Mouse (Mus musculus): ENCODE data around the gene Txnrd2. TPM values are rescaled to one million over a fixed set of nuclear protein-coding genes. Genes with fewer than 3 reads are reported as not detected.

Txnrd2 gene
- polyA plus RNA-seq, 1 experiment from 2014 or later: 27.9 TPM

DNA sequence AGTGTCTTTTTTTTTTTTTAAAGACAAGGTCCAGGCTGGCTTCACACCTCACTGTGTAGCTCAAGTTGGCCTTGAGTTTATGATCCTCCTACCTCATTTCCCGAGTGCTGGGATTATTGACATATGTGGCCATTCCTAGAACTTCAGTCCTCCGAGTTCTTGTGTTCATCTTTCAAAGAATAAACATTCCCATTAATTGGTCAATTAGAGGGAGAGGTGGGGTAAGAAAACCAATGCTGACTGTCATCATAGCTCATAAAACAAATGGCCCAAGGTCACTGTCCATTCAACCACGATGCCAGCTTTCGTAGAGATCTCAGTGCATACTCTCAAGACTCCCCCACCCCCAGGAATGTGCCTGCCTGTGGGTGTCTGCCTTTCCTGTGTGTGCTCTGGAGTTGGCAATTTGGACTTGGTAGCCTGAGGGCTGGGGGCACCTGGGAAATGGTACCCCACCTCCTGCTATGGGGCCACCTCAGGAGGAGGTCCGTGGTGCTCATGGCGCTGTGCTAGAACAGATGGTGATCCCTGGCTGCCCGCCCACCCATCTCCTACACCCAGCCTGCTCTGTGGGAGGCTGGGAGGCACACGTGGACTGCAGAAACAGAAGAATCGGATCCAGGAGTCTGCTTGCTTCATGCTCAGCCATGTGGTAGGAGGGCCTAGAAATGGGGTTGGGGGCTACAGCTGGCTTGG is 25.4 kb downstream of the Txnrd2 start:
- Histone ChIP-seq H3K27ac (replicated peaks) (0 out of 2 replicates have a peak overlapping the region, but pooled peaks have one; percentile 65), H3K27me3 (replicated peaks; ENCODE audit: low read depth, poor library complexity, severe bottlenecking) (peaks cover 21% of the 10 kb centered on the region), H3K4me1 (peaks cover 52% of the 10 kb centered on the region), H3K4me3 (no peak overlapping the region), H3K36me3 (replicated peaks) (peaks cover 27% of the 10 kb centered on the region), H3K9me3 (no peaks in the 10 kb centered on the region)
- DNase-seq (ENCODE audit: low spot score): no peak
- WGBS: 63% methylated on average over 9 of the region's 9 CpGs

DNA sequence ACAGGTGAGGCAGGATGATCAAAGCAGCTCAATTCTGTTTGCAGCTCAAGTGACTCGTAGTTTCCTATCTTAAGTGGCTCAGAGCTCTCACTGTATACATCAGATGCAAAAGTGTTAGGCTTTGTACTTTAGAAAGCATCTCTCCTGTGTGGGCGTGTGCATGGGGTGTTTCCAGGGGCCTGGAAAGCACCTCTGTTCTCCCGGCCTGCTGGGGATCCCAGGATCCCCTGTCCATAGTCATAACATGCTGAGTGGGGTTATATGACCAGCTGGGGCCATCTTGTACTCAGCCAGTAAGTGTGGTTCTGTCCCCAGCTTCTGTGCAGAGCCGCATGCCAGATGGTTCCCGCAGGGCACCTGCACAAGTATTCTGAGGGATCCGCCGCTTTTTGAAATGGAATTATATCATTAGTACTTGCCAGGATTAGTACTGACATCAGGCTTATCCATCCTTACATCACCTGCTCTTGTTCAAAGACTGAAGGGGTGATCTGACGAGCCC is 26.2 kb downstream of the Txnrd2 start:
- Histone ChIP-seq H3K4me1 (peaks cover 50% of the 10 kb centered on the region), H3K36me3 (replicated peaks) (peaks cover 33% of the 10 kb centered on the region), H3K27ac (replicated peaks) (peak overlapping the region; percentile 65; the same call in 1 of the 2 replicates)

DNA sequence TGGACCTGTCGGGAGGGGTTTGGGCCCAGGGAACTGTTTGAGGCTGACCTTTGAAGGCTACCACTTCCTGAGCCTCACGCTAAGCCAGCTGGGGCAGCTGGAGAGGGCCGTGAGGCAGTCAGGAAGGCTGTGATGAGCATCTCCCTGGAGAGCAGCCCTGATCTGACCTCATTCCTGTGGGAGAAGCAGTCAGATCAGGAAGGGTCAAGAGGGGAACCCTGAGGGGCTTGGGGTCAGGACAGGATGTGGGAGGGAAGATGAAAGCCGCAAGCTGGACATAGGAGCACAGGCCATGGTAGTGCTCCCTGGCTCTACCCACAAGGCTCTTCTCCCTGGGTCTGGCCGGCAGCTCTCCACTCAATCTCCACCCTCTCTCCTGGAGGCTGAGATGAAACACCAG is 27.7 kb downstream of the Txnrd2 start:
- Histone ChIP-seq H3K27ac (replicated peaks) (peak overlapping the region; percentile 57; the same call in 1 of the 2 replicates), H3K9me3 (no peaks in the 10 kb centered on the region), H3K4me1 (peaks cover 51% of the 10 kb centered on the region), H3K27me3 (replicated peaks; ENCODE audit: low read depth, poor library complexity, severe bottlenecking) (peaks cover 39% of the 10 kb centered on the region), H3K36me3 (replicated peaks) (peaks cover 37% of the 10 kb centered on the region), H3K4me3 (no peak overlapping the region)
- peak; percentile 41 for DNase-seq (ENCODE audit: low spot score)
- WGBS: 22% methylated on average over 5 of the region's 5 CpGs

More for the DNA sequence above, 26.2 kb downstream of the Txnrd2 start:
- peaks cover 29% of the 10 kb centered on the region for H3K27me3 ChIP-seq (replicated peaks; ENCODE audit: low read depth, poor library complexity, severe bottlenecking)
- DNase-seq (ENCODE audit: low spot score): no peak
- H3K9me3 ChIP-seq: no peaks in the 10 kb centered on the region
- H3K4me3 ChIP-seq: no peak overlapping the region
- WGBS: 82% methylated on average over 8 of the region's 8 CpGs

DNA sequence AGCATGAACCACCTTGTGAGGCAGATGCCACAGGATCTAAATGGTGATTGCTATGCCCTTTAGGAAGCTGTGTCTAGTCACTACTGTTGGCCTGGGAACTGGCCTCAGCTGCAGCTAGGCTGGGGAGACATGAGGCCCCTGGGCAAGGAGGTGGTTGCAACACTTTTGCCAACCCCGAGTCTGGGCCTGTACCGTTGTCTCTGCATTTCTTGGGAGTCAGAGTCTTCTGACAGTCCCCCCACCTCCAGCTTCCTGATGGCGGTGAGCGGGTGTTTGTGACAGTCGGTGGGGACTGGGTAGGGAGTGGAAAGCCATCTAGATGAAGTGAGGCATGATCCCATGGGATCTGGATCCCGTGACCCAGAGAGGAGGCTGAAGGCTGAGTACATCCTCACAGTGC is 29.2 kb downstream of the Txnrd2 start:
- Histone ChIP-seq H3K4me3 (no peak overlapping the region), H3K9me3 (no peaks in the 10 kb centered on the region), H3K36me3 (replicated peaks) (peaks cover 25% of the 10 kb centered on the region), H3K4me1 (peaks cover 64% of the 10 kb centered on the region), H3K27ac (replicated peaks) (no peak overlapping the region), H3K27me3 (replicated peaks; ENCODE audit: low read depth, poor library complexity, severe bottlenecking) (peaks cover 43% of the 10 kb centered on the region)
- 87% methylated on average over 6 of the region's 6 CpGs for WGBS
- no peak for DNase-seq (ENCODE audit: low spot score)

DNA sequence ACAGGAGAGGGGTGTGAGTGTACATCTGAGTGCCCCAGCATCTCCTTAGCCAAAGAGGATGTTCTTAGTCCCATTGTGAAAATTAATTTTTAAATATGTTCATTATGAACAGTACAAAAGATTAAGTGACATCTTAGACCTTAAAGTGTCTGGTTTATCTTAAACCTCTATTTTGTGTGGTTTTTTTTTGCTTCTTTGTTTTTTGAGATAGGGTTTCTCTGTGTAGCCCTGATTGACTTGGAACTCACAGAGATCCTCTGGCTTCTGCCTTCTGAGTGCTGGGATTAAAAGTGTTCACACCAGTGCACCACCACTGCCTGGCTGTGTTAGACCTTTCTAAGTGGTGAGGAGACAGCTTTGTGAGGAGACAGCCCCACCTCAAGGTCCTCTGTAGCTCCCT is 32.5 kb downstream of the Txnrd2 start:
- Histone ChIP-seq H3K27me3 (replicated peaks; ENCODE audit: low read depth, poor library complexity, severe bottlenecking) (peaks cover 61% of the 10 kb centered on the region), H3K4me1 (peaks cover 65% of the 10 kb centered on the region), H3K36me3 (replicated peaks) (peaks cover 25% of the 10 kb centered on the region), H3K9me3 (no peaks in the 10 kb centered on the region), H3K27ac (replicated peaks) (peak overlapping the region; percentile 77), H3K4me3 (no peak overlapping the region)
- DNase-seq (ENCODE audit: low spot score): no peak

DNA sequence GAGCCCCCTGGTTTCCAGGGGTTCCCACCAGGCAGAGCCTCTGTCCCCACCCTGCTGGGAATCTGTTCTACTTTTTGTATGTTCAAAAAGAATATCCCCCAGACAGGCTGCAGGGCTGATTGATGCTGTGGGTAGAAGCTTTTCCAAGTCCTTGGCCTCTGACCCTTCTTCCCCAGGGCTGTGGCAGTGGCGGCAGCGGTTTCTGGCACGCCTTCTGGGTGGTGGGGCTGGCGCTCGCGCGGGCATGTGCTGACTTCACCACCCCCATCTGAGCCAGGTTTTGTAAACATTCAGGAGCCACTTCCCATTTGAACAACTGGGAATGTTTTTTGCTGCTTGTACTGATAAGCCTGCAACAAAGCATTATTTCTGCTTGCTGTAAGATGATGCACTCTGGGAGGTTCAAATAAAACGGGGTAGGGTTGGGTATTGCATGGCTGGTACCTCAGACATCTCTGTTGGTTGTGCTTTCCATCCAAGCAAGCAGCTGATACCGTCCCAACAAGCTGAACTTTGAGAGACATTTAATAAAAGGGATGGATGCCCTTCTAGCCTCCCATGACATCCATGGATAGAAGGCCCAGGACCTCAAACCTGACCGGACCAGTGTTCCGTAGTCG is 33.3 kb downstream of the Txnrd2 start:
- H3K27ac ChIP-seq (replicated peaks): peak overlapping the region; percentile 77
- peak; percentile 62 for DNase-seq (ENCODE audit: low spot score)
- H3K4me3 ChIP-seq: peak overlapping the region; percentile 39
- no peaks in the 10 kb centered on the region for H3K9me3 ChIP-seq
- peaks cover 25% of the 10 kb centered on the region for H3K36me3 ChIP-seq (replicated peaks)
- H3K4me1 ChIP-seq: peaks cover 62% of the 10 kb centered on the region
- H3K27me3 ChIP-seq (replicated peaks; ENCODE audit: low read depth, poor library complexity, severe bottlenecking): peaks cover 61% of the 10 kb centered on the region
- WGBS: 7% methylated on average over 12 of the region's 12 CpGs

DNA sequence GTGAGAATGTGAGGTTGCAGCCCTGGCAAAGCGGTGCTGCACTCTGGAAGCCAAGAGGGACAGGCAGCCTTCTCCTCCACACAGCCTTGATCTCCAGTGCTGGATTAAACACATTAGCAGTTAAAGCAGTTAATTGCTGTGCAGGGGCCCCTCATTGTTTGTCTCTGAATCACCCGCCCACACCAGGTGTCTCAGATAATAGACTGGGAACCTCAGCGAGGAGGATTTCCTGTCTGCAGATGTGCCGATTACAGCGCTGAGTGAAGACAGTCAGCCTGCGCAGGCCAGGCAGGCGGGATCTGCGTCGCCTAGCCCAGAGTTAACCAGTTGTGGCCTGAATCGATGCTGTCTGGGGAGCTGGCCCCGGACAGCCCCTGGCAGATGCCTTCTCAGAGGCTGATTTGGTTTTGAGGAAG is 33.8 kb downstream of the Txnrd2 start:
- Histone ChIP-seq H3K36me3 (replicated peaks) (peaks cover 24% of the 10 kb centered on the region), H3K9me3 (no peaks in the 10 kb centered on the region), H3K27ac (replicated peaks) (peak overlapping the region; percentile 77), H3K4me3 (peak overlapping the region; percentile 39), H3K27me3 (replicated peaks; ENCODE audit: low read depth, poor library complexity, severe bottlenecking) (peaks cover 61% of the 10 kb centered on the region), H3K4me1 (peaks cover 66% of the 10 kb centered on the region)
- DNase-seq (ENCODE audit: low spot score): peak; percentile 75
- 1% methylated on average over 11 of the region's 11 CpGs for WGBS

DNA sequence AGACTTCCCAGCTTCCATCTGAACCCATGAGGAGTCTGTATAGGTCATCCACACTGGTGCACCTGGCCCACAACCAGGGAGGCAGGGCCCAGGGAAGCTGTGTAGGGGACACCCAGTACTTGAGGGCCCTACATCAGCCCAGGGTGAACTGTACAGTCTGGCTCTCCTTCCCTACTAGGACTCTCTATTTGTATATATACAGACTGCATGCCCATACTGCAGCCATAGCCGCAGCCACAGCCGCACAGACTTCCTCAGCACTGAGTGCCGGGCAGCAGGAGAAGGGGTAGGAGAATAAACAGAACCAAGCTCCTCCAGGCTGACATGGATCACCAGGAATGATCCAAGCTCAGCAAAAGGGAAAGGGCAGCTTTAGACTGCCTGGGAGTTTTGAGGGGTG is 34.6 kb downstream of the Txnrd2 start:
- Histone ChIP-seq H3K27me3 (replicated peaks; ENCODE audit: low read depth, poor library complexity, severe bottlenecking) (peaks cover 54% of the 10 kb centered on the region), H3K4me3 (no peak overlapping the region)
- 82% methylated on average over 3 of the region's 3 CpGs for WGBS

DNA sequence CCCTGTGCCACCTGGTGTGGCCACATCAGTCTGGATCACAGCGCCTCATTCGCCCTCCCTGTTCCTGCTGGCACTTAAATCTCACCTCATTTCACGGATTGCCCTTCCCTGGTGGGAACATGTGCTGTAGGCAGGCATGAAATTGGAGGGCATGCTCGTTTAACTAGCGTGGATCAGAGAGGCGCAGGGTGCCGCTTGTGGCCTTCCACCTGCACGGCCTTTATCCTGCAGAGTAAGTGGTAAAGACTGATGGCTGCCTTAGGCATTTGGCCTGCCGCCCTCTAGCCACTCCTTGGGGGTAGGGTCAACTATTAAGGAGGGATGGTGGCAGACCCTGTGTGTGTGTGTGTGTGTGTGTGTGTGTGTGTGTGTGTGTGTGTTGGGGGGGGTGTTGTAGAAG is 35.8 kb downstream of the Txnrd2 start:
- 58% methylated on average over 9 of the region's 9 CpGs for WGBS
- no peaks in the 10 kb centered on the region for H3K9me3 ChIP-seq
- no peak for DNase-seq (ENCODE audit: low spot score)
- H3K27ac ChIP-seq (replicated peaks): no peak overlapping the region
- H3K4me3 ChIP-seq: no peak overlapping the region
- H3K27me3 ChIP-seq (replicated peaks; ENCODE audit: low read depth, poor library complexity, severe bottlenecking): peaks cover 43% of the 10 kb centered on the region
- peaks cover 7% of the 10 kb centered on the region; the same call in 1 of the 2 replicates for H3K36me3 ChIP-seq (replicated peaks)
- H3K4me1 ChIP-seq: peaks cover 66% of the 10 kb centered on the region

More for the DNA sequence above, 34.6 kb downstream of the Txnrd2 start:
- H3K27ac ChIP-seq (replicated peaks): peak overlapping the region; percentile 77
- peaks cover 19% of the 10 kb centered on the region for H3K36me3 ChIP-seq (replicated peaks)
- no peaks in the 10 kb centered on the region for H3K9me3 ChIP-seq
- DNase-seq (ENCODE audit: low spot score): no peak
- H3K4me1 ChIP-seq: peaks cover 66% of the 10 kb centered on the region

DNA sequence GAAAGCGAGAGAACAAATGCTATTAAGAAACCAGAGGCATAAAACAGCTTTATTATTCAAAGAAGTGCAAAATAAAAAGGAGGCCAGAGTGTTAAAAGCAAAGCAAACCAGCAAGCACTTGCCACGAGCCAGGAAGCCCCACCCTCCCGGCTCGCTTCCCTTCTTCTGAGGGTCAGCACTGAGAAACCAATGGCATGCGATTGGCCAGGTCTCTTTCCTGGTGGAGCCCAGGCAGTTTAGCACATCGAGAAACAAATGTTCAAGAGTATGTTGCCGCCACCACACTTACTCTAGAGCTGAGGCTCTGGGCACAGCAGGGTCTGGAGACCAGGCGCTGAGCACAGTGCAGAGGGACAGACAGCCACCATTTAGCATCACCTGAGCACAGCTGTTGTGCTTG is 36.4 kb downstream of the Txnrd2 start:
- H3K27me3 ChIP-seq (replicated peaks; ENCODE audit: low read depth, poor library complexity, severe bottlenecking): peaks cover 38% of the 10 kb centered on the region
- DNase-seq (ENCODE audit: low spot score): no peak
- no peaks in the 10 kb centered on the region for H3K9me3 ChIP-seq
- peaks cover 3% of the 10 kb centered on the region; the same call in 1 of the 2 replicates for H3K36me3 ChIP-seq (replicated peaks)
- no peak overlapping the region for H3K4me3 ChIP-seq
- peaks cover 65% of the 10 kb centered on the region for H3K4me1 ChIP-seq
- no peak overlapping the region for H3K27ac ChIP-seq (replicated peaks)
- 54% methylated on average over 8 of the region's 8 CpGs for WGBS

DNA sequence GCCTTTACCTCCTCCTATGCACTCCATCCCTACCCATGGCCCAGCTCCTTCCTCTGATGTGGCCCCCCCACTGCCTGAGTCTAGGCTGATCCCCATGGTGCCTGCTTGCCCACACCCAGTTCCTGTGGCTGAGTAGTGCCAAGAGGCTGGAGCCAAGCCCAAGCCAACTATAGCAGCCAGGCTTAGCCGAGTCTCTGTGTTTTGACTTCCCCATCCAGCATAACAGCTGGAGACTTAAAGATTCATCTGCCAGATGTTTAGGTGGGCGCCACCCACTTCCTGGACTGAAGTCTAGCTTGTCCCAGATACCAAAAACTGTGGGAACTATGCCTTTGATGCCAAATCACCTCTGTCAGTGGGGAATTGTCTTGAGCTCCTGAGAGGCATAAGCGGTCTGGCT is 38.1 kb downstream of the Txnrd2 start:
- WGBS: 70% methylated on average over 3 of the region's 3 CpGs
- DNase-seq (ENCODE audit: low spot score): no peak
- Histone ChIP-seq H3K27ac (replicated peaks) (no peak overlapping the region), H3K4me1 (peaks cover 48% of the 10 kb centered on the region), H3K27me3 (replicated peaks; ENCODE audit: low read depth, poor library complexity, severe bottlenecking) (peaks cover 30% of the 10 kb centered on the region), H3K4me3 (no peak overlapping the region), H3K36me3 (replicated peaks) (peaks cover 7% of the 10 kb centered on the region), H3K9me3 (no peaks in the 10 kb centered on the region)

DNA sequence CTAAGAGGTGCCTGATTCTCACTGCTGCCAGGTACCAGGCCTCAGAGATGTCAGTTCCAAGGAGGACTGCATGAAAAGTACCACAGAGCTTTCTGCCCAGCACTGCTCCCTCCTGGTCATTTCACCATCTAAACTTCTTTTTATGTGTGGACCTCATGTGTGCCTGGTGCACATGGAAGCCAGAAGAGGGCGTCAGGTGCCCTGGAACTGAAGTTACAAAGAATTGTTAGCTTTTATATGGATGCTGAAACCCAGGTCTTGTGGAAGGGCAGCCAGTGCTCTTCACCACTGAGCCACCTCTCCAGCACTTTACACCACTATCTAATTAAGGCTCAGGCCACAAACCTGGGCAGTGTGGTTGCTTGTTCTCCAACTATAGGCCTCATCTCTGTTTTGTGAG is 44.6 kb downstream of the Txnrd2 start:
- no peaks in the 10 kb centered on the region for H3K27me3 ChIP-seq (replicated peaks; ENCODE audit: low read depth, poor library complexity, severe bottlenecking)
- no peak overlapping the region for H3K27ac ChIP-seq (replicated peaks)
- H3K4me1 ChIP-seq: peaks cover 19% of the 10 kb centered on the region
- WGBS: 33% methylated on average over 1 of the region's 1 CpGs
- H3K4me3 ChIP-seq: no peak overlapping the region
- H3K9me3 ChIP-seq: no peaks in the 10 kb centered on the region
- peaks cover 36% of the 10 kb centered on the region for H3K36me3 ChIP-seq (replicated peaks)
- DNase-seq (ENCODE audit: low spot score): no peak
